Mouse (Mus musculus): ENCODE results near the gene Pknox2. TPM values are rescaled to one million over a fixed set of nuclear protein-coding genes. Genes with fewer than 3 reads are reported as not detected.
A peak's percentile ranks its signal among the peaks of the same experiment; 100 is the strongest.

Pknox2 gene
- polyA plus RNA-seq, 1 experiment from 2014 or later = 44.7 TPM

GRCm38 (mm10) chr9:37116632-37117413 is 30.4 kb downstream of the Pknox2 start:
- no peaks in the 10 kb centered on the region for H3K27me3 ChIP-seq
- no peak overlapping the region for H3K27ac ChIP-seq
- 57% methylated on average over 9 of the region's 9 CpGs for WGBS
- no peak for ATAC-seq (ENCODE audit: low FRiP score)
- H3K36me3 ChIP-seq = peaks cover 4% of the 10 kb centered on the region; the same call in 1 of the 2 replicates
- no peak overlapping the region for H3K4me2 ChIP-seq
- H3K4me1 ChIP-seq (replicated peaks) = peaks cover 49% of the 10 kb centered on the region
- H3K9me3 ChIP-seq = no peaks in the 10 kb centered on the region
- H3K9ac ChIP-seq = no peak overlapping the region
- no peak overlapping the region for H3K4me3 ChIP-seq

- Histone ChIP-seq H3K27ac (no peak overlapping the region), H3K4me3 (no peak overlapping the region), H3K36me3 (peaks cover 4% of the 10 kb centered on the region; the same call in 1 of the 2 replicates), H3K4me1 (replicated peaks) (peaks cover 44% of the 10 kb centered on the region), H3K27me3 (no peaks in the 10 kb centered on the region), H3K4me2 (no peak overlapping the region), H3K9ac (no peak overlapping the region), H3K9me3 (no peaks in the 10 kb centered on the region)
- whole genome bisulfite sequencing = 71% methylated on average over 7 of the region's 7 CpGs
- ATAC-seq (ENCODE audit: low FRiP score) = no peak
Measured at GRCm38 (mm10) chr9:37115820-37116219, 31.4 kb downstream of the Pknox2 start.

- Histone ChIP-seq H3K4me1 (replicated peaks) (peaks cover 36% of the 10 kb centered on the region), H3K36me3 (peaks cover 4% of the 10 kb centered on the region; the same call in 1 of the 2 replicates), H3K4me3 (no peak overlapping the region), H3K27me3 (no peaks in the 10 kb centered on the region), H3K9ac (peak overlapping the region; percentile 35; the same call in 1 of the 2 replicates), H3K27ac (peak overlapping the region; percentile 80), H3K4me2 (no peak overlapping the region), H3K9me3 (no peaks in the 10 kb centered on the region)
- WGBS = 21% methylated on average over 9 of the region's 9 CpGs
- peak; percentile 79 for ATAC-seq (ENCODE audit: low FRiP score)
Measured at GRCm38 (mm10) chr9:37114286-37115267, 32.6 kb downstream of the Pknox2 start.

GRCm38 (mm10) chr9:37107546-37107945 is 39.7 kb downstream of the Pknox2 start:
- Histone ChIP-seq H3K4me1 (replicated peaks) (peaks cover 26% of the 10 kb centered on the region), H3K9ac (no peak overlapping the region), H3K27me3 (no peaks in the 10 kb centered on the region), H3K4me3 (no peak overlapping the region), H3K36me3 (no peaks in the 10 kb centered on the region), H3K9me3 (no peaks in the 10 kb centered on the region), H3K4me2 (no peak overlapping the region), H3K27ac (no peak overlapping the region)
- 55% methylated on average over 2 of the region's 2 CpGs for whole genome bisulfite sequencing
- ATAC-seq (ENCODE audit: low FRiP score) = no peak

- WGBS = 49% methylated on average over 3 of the region's 3 CpGs
- H3K27me3 ChIP-seq = no peaks in the 10 kb centered on the region
- peaks cover 29% of the 10 kb centered on the region for H3K4me1 ChIP-seq (replicated peaks)
- no peak overlapping the region for H3K4me3 ChIP-seq
- no peak overlapping the region for H3K9ac ChIP-seq
- no peak overlapping the region for H3K27ac ChIP-seq
- ATAC-seq (ENCODE audit: low FRiP score) = no peak
- no peaks in the 10 kb centered on the region for H3K9me3 ChIP-seq
- no peaks in the 10 kb centered on the region for H3K36me3 ChIP-seq
- no peak overlapping the region for H3K4me2 ChIP-seq
Measured at GRCm38 (mm10) chr9:37106808-37107207, 40.4 kb downstream of the Pknox2 start.

- H3K27me3 ChIP-seq = no peaks in the 10 kb centered on the region
- no peaks in the 10 kb centered on the region for H3K36me3 ChIP-seq
- ATAC-seq (ENCODE audit: low FRiP score) = no peak
- H3K9me3 ChIP-seq = no peaks in the 10 kb centered on the region
- H3K27ac ChIP-seq = peak overlapping the region; percentile 9; the same call in 1 of the 2 replicates
- H3K4me1 ChIP-seq (replicated peaks) = peaks cover 50% of the 10 kb centered on the region
- H3K4me2 ChIP-seq = no peak overlapping the region
- no peak overlapping the region for H3K4me3 ChIP-seq
- no peak overlapping the region for H3K9ac ChIP-seq
- WGBS = 62% methylated on average over 3 of the region's 3 CpGs
Measured at GRCm38 (mm10) chr9:37104249-37104648, 43.0 kb downstream of the Pknox2 start.

- ATAC-seq (ENCODE audit: low FRiP score) = no peak
- peak overlapping the region; percentile 9; the same call in 1 of the 2 replicates for H3K27ac ChIP-seq
- H3K4me1 ChIP-seq (replicated peaks) = peaks cover 52% of the 10 kb centered on the region
- no peaks in the 10 kb centered on the region for H3K9me3 ChIP-seq
- WGBS = 37% methylated on average over 5 of the region's 5 CpGs
- no peaks in the 10 kb centered on the region for H3K36me3 ChIP-seq
- no peak overlapping the region for H3K4me3 ChIP-seq
- H3K27me3 ChIP-seq = no peaks in the 10 kb centered on the region
- H3K4me2 ChIP-seq = no peak overlapping the region
- no peak overlapping the region for H3K9ac ChIP-seq
Measured at GRCm38 (mm10) chr9:37103778-37104177, 43.4 kb downstream of the Pknox2 start.

GRCm38 (mm10) chr9:37101059-37101940 is 45.9 kb downstream of the Pknox2 start:
- H3K4me1 ChIP-seq (replicated peaks) = peaks cover 46% of the 10 kb centered on the region
- WGBS = 20% methylated on average over 11 of the region's 11 CpGs
- H3K9ac ChIP-seq = peak overlapping the region; percentile 13; the same call in 1 of the 2 replicates
- H3K27me3 ChIP-seq = no peaks in the 10 kb centered on the region
- no peaks in the 10 kb centered on the region for H3K9me3 ChIP-seq
- no peaks in the 10 kb centered on the region for H3K36me3 ChIP-seq
- peak overlapping the region; percentile 56 for H3K27ac ChIP-seq
- no peak overlapping the region for H3K4me2 ChIP-seq
- H3K4me3 ChIP-seq = no peak overlapping the region
- peak; percentile 33; the same call in 1 of the 2 replicates for ATAC-seq (ENCODE audit: low FRiP score)

GRCm38 (mm10) chr9:37099595-37099994 is 47.6 kb downstream of the Pknox2 start:
- Histone ChIP-seq H3K27me3 (no peaks in the 10 kb centered on the region), H3K27ac (peak overlapping the region; percentile 46; the same call in 1 of the 2 replicates), H3K4me1 (replicated peaks) (peaks cover 60% of the 10 kb centered on the region), H3K4me2 (no peak overlapping the region), H3K9ac (no peak overlapping the region), H3K9me3 (no peaks in the 10 kb centered on the region), H3K4me3 (no peak overlapping the region), H3K36me3 (no peaks in the 10 kb centered on the region)
- 37% methylated on average over 3 of the region's 3 CpGs for WGBS
- ATAC-seq (ENCODE audit: low FRiP score) = no peak

GRCm38 (mm10) chr9:37098600-37098999 is 48.6 kb downstream of the Pknox2 start:
- no peaks in the 10 kb centered on the region for H3K9me3 ChIP-seq
- peaks cover 60% of the 10 kb centered on the region for H3K4me1 ChIP-seq (replicated peaks)
- no peaks in the 10 kb centered on the region for H3K36me3 ChIP-seq
- no peak for ATAC-seq (ENCODE audit: low FRiP score)
- no peak overlapping the region for H3K9ac ChIP-seq
- H3K4me2 ChIP-seq = no peak overlapping the region
- no peak overlapping the region for H3K27ac ChIP-seq
- H3K4me3 ChIP-seq = no peak overlapping the region
- WGBS = 97% methylated on average over 3 of the region's 3 CpGs
- no peaks in the 10 kb centered on the region for H3K27me3 ChIP-seq

GRCm38 (mm10) chr9:37094230-37094990 is 52.8 kb downstream of the Pknox2 start:
- Histone ChIP-seq H3K36me3 (no peaks in the 10 kb centered on the region), H3K4me3 (no peak overlapping the region), H3K9ac (no peak overlapping the region), H3K9me3 (no peaks in the 10 kb centered on the region), H3K4me1 (replicated peaks) (peaks cover 62% of the 10 kb centered on the region), H3K4me2 (no peak overlapping the region), H3K27ac (peak overlapping the region; percentile 66), H3K27me3 (no peaks in the 10 kb centered on the region)
- peak; percentile 34; the same call in 1 of the 2 replicates for ATAC-seq (ENCODE audit: low FRiP score)
- 25% methylated on average over 11 of the region's 11 CpGs for WGBS
